11 mouse cellular contexts compared by ENCODE assay signal in the genomic region with DNA sequence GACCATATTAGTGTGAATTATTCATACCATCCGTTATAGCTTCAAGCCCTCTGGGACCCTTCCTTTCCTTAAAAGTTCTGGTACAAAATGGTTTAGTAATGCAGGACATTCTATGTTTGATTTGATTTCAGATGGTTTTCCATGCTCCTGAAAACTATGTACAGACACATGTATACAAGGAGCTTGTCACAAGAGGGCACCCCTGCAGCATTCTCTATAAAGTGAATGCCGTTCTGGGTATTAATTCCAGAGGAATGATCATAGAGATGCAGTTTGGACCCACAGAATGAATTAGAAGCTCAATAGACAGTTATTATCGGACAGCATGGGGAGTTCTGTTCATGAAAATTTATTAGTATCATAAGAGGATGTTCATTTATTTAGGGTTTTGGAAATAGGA. TPM values are rescaled to one million over a fixed set of nuclear protein-coding genes. Genes with fewer than 3 reads are reported as not detected.
DNase-seq lines count a peak whose midpoint lies in the region; ATAC-seq and TF ChIP-seq lines count a peak whose summit lies in the region.
"Had no signal": no experiment of that assay in that cellular context is flagged by ENCODE, and none has a peak within 500 bp of the region (broad histone marks: within the 10 kb centered on the region; RNA-seq: fewer than 3 reads in every experiment).

No protein-coding gene starts in this region.

- H3K79me2 ChIP-seq in heart, adult 2 months (replicated peaks; ENCODE audit: control insufficient read depth, insufficient read depth, low read length), result no peaks in the 10 kb centered on the region

- H3K4me1 ChIP-seq in heart, adult 2 months (ENCODE audit: control insufficient read depth, insufficient read depth, low read length), result peaks cover 3% of the 10 kb centered on the region

- TF ChIP-seq EP300 in heart, adult 2 months (IDR thresholded peaks at IDR 0.05; ENCODE audit: insufficient read depth, low read depth, low read length), result no peak

- H3K4me3 ChIP-seq in heart, adult 2 months, result no peak overlapping the region
- H3K4me3 ChIP-seq in left cerebral cortex, adult 2 months, result no peak overlapping the region
- H3K4me3 ChIP-seq: myocyte had no signal

- intact Hi-C loops in heart, adult 2 months (cut with DNase I), result loop anchor here (5.0 to 10.0 kb wide), 2 partner anchors 141 to 303 kb away; no protein-coding TSS in a partner anchor
- intact Hi-C loops in heart, postnatal 25 days (cut with DNase I), result loop anchor here (1.0 to 10.0 kb wide), 4 partner anchors 11 to 1521 kb away; a partner anchor contains a TSS
- intact Hi-C loops in left cerebral cortex, adult 2 months (cut with DNase I), result loop anchor here (10.0 kb wide), 1 partner anchor 141 kb away; no protein-coding TSS in a partner anchor

- H3K36me3 ChIP-seq in heart, adult 2 months (ENCODE audit: control insufficient read depth, insufficient read depth, low read length), result peaks cover 4% of the 10 kb centered on the region; the same call in 1 of the 2 replicates

- no peaks in the 10 kb centered on the region for H3K27me3 ChIP-seq in heart, adult 2 months (ENCODE audit: control insufficient read depth, insufficient read depth, low read length)

- no peak for ATAC-seq in monocyte, adult 5-6 weeks (replicated peaks; ENCODE audit: insufficient number of reproducible peaks, low FRiP score, low TSS enrichment, poor library complexity, severe bottlenecking)

- no peak overlapping the region for H3K27ac ChIP-seq in heart, adult 2 months
- H3K27ac ChIP-seq in left cerebral cortex, adult 2 months, result no peak overlapping the region

- TF ChIP-seq CTCF in heart, adult 2 months (IDR thresholded peaks at IDR 0.05), result peak; percentile 30
- peak; percentile 39 for TF ChIP-seq CTCF in left cerebral cortex, adult 2 months (IDR thresholded peaks at IDR 0.05)

- DNase-seq in heart, adult 2 months, result no peak
- DNase-seq in heart, postnatal 25 days (ENCODE audit: low spot score), result no peak
- DNase-seq in left cerebral cortex, adult 2 months (ENCODE audit: extremely low spot score in 1 of 2, low spot score in 2 of 2), result no peak
- no peak for DNase-seq in left cerebral cortex, adult 11 months (ENCODE audit: low spot score)
- peak; percentile 23 for DNase-seq in urinary bladder, postnatal 14 days (ENCODE audit: low spot score)
- no peak for DNase-seq in urinary bladder, adult 2 months (ENCODE audit: low spot score)
- DNase-seq in adrenal gland, adult 2 months, result no peak

- TF ChIP-seq POLR2A in heart, adult 2 months (IDR thresholded peaks at IDR 0.05; ENCODE audit: insufficient read depth, low read depth, low read length), result no peak

- H3K9ac ChIP-seq in heart, adult 2 months (ENCODE audit: low read depth, low read length), result no peak overlapping the region

- WGBS in heart, adult 2 months, result 37% methylated on average over 3 of the region's 3 CpGs

RNA-seq across cellular contexts. Expression of a gene that starts 2.3 kb away (rescaled TPM):
- 1 to 10 TPM; 6.5 to 6.9 TPM for total RNA-seq in heart, adult 2 months (2021)
- 2.6 and 4.1 TPM in 2 replicates for polyA plus RNA-seq in heart, adult 2 months (2012; rRNA removed)
- total RNA-seq in heart, postnatal 25 days (2021), result 1 to 10 TPM; 6.0 to 9.6 TPM
- 10 to 100 TPM; 26.0 to 26.2 TPM for total RNA-seq in left cerebral cortex, adult 2 months (2021)
- polyA plus RNA-seq in urinary bladder, adult 2 months (2012; rRNA removed), result 9.7 and 10.3 TPM in 2 replicates
- total RNA-seq in adrenal gland, adult 2 months (2021), result 10 to 100 TPM in 1 of 2 experiments, 1 to 10 TPM in 1; 9.1 to 10.9 TPM
- polyA plus RNA-seq in adrenal gland, adult 2 months (2012; rRNA removed), result 0.95 and 1.4 TPM in 2 replicates
- total RNA-seq in monocyte, adult 5-6 weeks (2017), result 11.8 to 19.8 TPM (median 19.2 TPM) in 3 replicates

RNA-seq across cellular contexts. Expression of a gene that starts 35.2 kb away (rescaled TPM):
- under 1 TPM in 1 of 2 experiments, not detected in 1; 0.13 TPM for total RNA-seq in heart, adult 2 months (2021)
- 0.09 TPM in 1 of 2 replicates, not detected in the other for polyA plus RNA-seq in heart, adult 2 months (2012; rRNA removed)
- under 1 TPM in 1 of 2 experiments, not detected in 1; 0.17 TPM for total RNA-seq in heart, postnatal 25 days (2021)
- 1 to 10 TPM; 1.6 to 1.7 TPM for total RNA-seq in left cerebral cortex, adult 2 months (2021)
- 0.03 TPM in 1 of 2 replicates, not detected in the other for polyA plus RNA-seq in urinary bladder, adult 2 months (2012; rRNA removed)
- under 1 TPM; 0.31 to 0.46 TPM for total RNA-seq in adrenal gland, adult 2 months (2021)
- not detected in 2 replicates for polyA plus RNA-seq in adrenal gland, adult 2 months (2012; rRNA removed)
- not detected in 3 replicates for total RNA-seq in monocyte, adult 5-6 weeks (2017)
- total RNA-seq: hematopoietic stem cell, adult 5-6 weeks had no signal
- polyA plus RNA-seq: lung, adult 2 months; myocyte had no signal
